Mouse (Mus musculus) megakaryocyte, embryonic 14.5 days (primary cell): ENCODE data around the gene Caml.

Experiments
- FLI1 ChIP-seq: IDR thresholded peaks from 2 replicates; pipeline ENCODE4 v1.6.1; 2012; ENCODE audit warnings: low read length, inconsistent platforms, mixed read lengths
- GATA1 ChIP-seq: IDR thresholded peaks from 3 replicates; pipeline ENCODE4 v1.6.1; 2012; ENCODE audit warnings: mixed read lengths, low read length, inconsistent platforms, borderline replicate concordance

GRCm38 (mm10) chr13:55672711-55673110, 49.9 kb downstream of the Caml start:
- TF ChIP-seq GATA1, result no peak
- no peak for TF ChIP-seq FLI1
